Mouse (Mus musculus) liver, embryonic 15.5 days (tissue): ENCODE data around the gene Dirc2. TPM values are rescaled to one million over a fixed set of nuclear protein-coding genes. Genes with fewer than 3 reads are reported as not detected.

ENCODE experiments used
- ATAC-seq: fragments of 200-750 bp; cut with Nextera tagmentation; 2 replicates; pipeline ENCODE4 v1.8.0; 2017; ENCODE audit warnings: moderate number of reproducible peaks, mild to moderate bottlenecking, moderate library complexity; ENCODE audit not compliant: insufficient read depth
- H3K27ac ChIP-seq: fragments of 300-500 bp; sonication (generic); replicated peaks from 2 replicates; pipeline ENCODE4 v1.5.1; 2015; ENCODE audit warnings: mild to moderate bottlenecking, inconsistent platforms
- H3K27me3 ChIP-seq: fragments of 300-500 bp; sonication (generic); 2 replicates; pipeline ENCODE4 v1.6.1; 2015; ENCODE audit warnings: mild to moderate bottlenecking, inconsistent platforms
- H3K36me3 ChIP-seq: fragments of 300-500 bp; sonication (generic); replicated peaks from 2 replicates; pipeline ENCODE4 v1.6.1; 2015; ENCODE audit warnings: moderate library complexity, mild to moderate bottlenecking, inconsistent platforms
- H3K4me1 ChIP-seq: fragments of 300-500 bp; sonication (generic); replicated peaks from 2 replicates; pipeline ENCODE4 v1.6.1; 2015; ENCODE audit warnings: inconsistent platforms
- H3K4me2 ChIP-seq: fragments of 300-500 bp; sonication (generic); 2 replicates; pipeline ENCODE4 v1.6.1; 2015; ENCODE audit warnings: moderate library complexity, mild to moderate bottlenecking, inconsistent platforms
- H3K4me3 ChIP-seq: fragments of 300-500 bp; sonication (generic); replicated peaks from 2 replicates; pipeline ENCODE4 v1.5.1; 2015; ENCODE audit warnings: mild to moderate bottlenecking, inconsistent platforms
- H3K9ac ChIP-seq: fragments of 300-500 bp; sonication (generic); 2 replicates; pipeline ENCODE4 v1.6.1; 2015; ENCODE audit warnings: moderate library complexity, mild to moderate bottlenecking, inconsistent platforms
- H3K9me3 ChIP-seq: fragments of 300-500 bp; sonication (generic); replicated peaks from 2 replicates; pipeline ENCODE4 v1.6.1; 2016; ENCODE audit warnings: inconsistent platforms
- WGBS: fragments of 180-500 bp; shearing (Covaris S2); methylation state at CpG from one replicate; pipeline ENCODE4 v1.1.7; 2015; ENCODE audit warnings: mixed read lengths; ENCODE audit not compliant: insufficient replicate concordance; 5-methylcytosine and 5-hydroxymethylcytosine counted together
- polyA plus RNA-seq: library from polyadenylated mRNA; unstranded; fragments of >200 nt; fragmentation: Nextera tagmentation; extraction: Ambion mirVana; gene quantifications from 2 replicates; pipeline ENCODE4 v1.2.1, GENCODE M21; 2015

Dirc2 gene
- polyA plus RNA-seq, 1 experiment from 2014 or later, result 5.0 TPM

DNA sequence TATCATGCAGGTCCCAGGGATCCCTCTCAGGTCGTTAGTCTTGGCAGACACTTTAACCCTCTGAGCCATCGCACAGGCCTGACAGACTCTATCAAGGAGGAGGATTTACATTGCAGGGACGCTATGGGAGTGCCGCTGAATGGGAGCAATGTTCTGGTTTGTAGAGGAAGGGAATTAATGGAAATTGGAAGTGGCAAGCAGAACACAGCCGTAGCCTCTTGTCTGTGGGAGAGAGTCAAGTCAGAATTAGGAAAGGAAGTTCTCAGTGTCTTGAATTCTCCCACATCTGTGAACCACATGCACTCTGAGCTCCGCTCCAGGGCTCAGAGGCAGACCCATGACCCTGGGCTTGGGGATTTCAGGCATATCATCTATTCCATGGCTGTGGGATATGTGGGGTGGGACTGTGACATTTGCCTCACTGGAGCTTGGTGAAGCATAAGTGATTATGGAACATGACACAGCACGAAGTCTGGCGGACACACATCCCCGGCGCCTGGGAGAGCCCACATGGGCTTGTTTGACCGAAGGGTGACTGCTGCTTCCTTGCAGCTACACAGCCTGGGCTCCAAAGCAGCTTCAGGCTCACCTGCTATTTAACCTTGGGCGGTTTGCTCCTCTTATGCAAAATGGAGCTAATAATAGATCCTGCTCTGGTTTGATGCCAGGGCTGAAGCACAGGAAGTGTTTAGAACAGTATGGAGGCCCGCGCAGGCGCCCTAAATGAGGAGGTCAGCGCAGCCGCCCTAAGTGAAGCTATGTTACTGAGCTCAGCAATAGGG is 87.6 kb downstream of the Dirc2 start:
- Histone ChIP-seq H3K9ac (no peak overlapping the region), H3K27me3 (peaks cover 15% of the 10 kb centered on the region), H3K4me2 (no peak overlapping the region), H3K27ac (no peak overlapping the region), H3K36me3 (no peaks in the 10 kb centered on the region), H3K4me3 (no peak overlapping the region), H3K4me1 (peaks cover 7% of the 10 kb centered on the region; the same call in 1 of the 2 replicates), H3K9me3 (no peaks in the 10 kb centered on the region)
- 65% methylated on average over 17 of the region's 17 CpGs for WGBS
- no peak for ATAC-seq

DNA sequence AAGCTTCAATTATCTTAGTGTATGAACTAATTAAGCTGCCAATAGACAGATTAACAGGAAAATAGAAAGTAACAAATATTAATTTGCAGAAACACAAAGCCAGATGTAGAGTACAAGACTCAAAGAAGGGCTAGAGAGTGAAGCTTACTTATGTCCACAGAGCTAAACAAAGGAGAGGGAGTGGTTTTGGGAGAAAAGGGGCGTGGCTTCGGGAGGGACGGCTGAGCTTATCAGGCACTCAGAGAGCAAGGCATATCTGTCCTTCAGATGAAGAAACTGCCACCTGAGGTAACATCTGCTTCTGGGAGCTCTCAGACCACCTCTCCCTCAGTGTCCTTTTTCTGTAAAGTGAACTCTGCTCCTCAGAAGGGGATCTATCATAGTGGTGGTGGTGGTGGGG is 90.7 kb downstream of the Dirc2 start:
- no peak overlapping the region for H3K27ac ChIP-seq
- H3K4me3 ChIP-seq, result no peak overlapping the region
- peaks cover 15% of the 10 kb centered on the region for H3K27me3 ChIP-seq
- no peaks in the 10 kb centered on the region for H3K9me3 ChIP-seq
- peaks cover 7% of the 10 kb centered on the region; the same call in 1 of the 2 replicates for H3K4me1 ChIP-seq
- no peak for ATAC-seq
- H3K4me2 ChIP-seq, result no peak overlapping the region
- no peak overlapping the region for H3K9ac ChIP-seq
- H3K36me3 ChIP-seq, result no peaks in the 10 kb centered on the region
- 8% methylated on average over 3 of the region's 3 CpGs for WGBS

DNA sequence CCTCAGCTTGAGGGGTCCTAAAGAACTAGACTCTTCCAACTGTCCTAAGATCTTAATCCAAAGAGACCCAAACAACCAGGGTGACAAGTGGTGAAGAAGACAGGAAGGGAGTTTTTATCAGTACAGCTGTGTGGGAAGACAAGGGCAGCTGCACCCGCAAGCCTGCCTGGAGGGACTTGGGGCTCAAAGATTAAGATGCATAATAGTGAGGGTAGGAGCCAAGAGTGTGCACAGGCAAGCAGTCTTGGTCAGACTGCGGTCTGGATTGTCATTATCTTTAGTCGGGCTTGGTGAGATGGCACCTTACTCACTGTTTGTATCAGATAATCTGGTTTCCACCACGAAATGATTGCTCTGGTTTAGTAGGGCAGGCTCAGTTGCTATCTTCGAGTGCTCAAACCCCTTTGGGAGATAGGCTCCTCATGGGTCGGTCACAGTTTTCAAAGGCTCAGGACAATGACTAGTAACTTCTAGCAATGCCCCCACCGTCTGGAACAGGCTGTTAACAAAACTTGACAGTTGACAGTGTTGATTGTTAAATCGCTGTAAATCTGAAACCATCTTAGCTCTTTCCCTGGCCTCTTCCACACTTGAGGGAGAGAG is 91.5 kb downstream of the Dirc2 start:
- H3K27me3 ChIP-seq, result peaks cover 15% of the 10 kb centered on the region
- H3K36me3 ChIP-seq, result no peaks in the 10 kb centered on the region
- H3K9ac ChIP-seq, result no peak overlapping the region
- H3K4me1 ChIP-seq, result peaks cover 7% of the 10 kb centered on the region; the same call in 1 of the 2 replicates
- peak; percentile 78 for ATAC-seq
- H3K4me3 ChIP-seq, result no peak overlapping the region
- WGBS, result 11% methylated on average over 8 of the region's 8 CpGs
- H3K27ac ChIP-seq, result no peak overlapping the region
- no peak overlapping the region for H3K4me2 ChIP-seq
- H3K9me3 ChIP-seq, result no peaks in the 10 kb centered on the region

DNA sequence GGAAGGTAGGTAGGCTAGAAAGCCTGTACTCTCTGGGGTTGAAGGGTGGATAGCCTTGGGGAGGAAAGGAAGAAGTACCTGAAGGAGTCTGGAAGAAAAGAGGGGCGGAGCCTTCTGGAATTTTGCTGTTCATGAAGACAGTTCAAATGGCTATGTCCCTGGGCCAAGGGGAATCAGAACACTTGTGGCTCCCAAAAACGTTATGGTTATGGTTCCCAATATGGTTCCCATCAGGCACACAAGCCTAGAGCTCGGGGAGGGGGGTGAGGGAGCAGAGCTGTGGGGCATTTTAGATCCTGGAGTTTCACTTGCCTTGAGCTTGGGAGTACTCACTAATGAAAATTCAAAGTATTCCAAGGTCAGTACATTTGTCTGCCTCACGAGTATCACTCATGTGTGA is 104.3 kb downstream of the Dirc2 start:
- H3K27me3 ChIP-seq, result peaks cover 16% of the 10 kb centered on the region
- H3K4me3 ChIP-seq, result no peak overlapping the region
- no peaks in the 10 kb centered on the region for H3K9me3 ChIP-seq
- no peak overlapping the region for H3K4me2 ChIP-seq
- H3K27ac ChIP-seq, result no peak overlapping the region
- no peak overlapping the region for H3K9ac ChIP-seq
- no peaks in the 10 kb centered on the region for H3K4me1 ChIP-seq
- no peaks in the 10 kb centered on the region for H3K36me3 ChIP-seq
- no peak for ATAC-seq
- WGBS, result 54% methylated on average over 4 of the region's 4 CpGs

DNA sequence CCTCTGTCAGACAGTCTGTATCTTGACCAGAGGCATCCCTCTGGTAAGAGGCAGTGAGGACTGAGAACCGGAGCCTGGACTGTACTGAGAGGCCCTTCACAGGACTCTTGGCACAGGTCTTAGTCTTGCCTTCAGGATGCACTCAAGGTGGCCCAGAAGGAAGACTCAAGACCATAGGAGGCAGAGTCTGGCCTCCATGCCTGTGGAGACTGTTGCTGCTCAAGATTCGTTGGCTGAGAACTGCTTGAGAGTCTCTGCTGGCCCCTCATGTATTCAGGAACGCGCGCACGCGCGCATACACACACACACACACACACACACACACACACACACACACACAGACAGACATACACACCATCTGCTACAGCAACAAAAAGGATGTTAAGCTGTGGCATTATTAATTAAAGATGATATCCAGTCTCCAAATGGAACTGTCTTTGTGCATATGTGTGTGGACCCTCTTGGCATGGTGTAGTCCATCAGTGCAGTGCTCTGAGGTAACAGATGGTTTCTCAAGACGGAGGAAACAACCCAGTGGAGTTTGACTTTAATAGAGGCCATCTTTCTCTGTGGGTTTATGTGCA is 105.2 kb downstream of the Dirc2 start:
- 72% methylated on average over 9 of the region's 9 CpGs for WGBS
- peaks cover 26% of the 10 kb centered on the region for H3K27me3 ChIP-seq
- H3K9ac ChIP-seq, result no peak overlapping the region
- H3K4me3 ChIP-seq, result no peak overlapping the region
- ATAC-seq, result no peak
- H3K27ac ChIP-seq, result no peak overlapping the region
- H3K4me1 ChIP-seq, result no peaks in the 10 kb centered on the region
- H3K4me2 ChIP-seq, result no peak overlapping the region
- H3K9me3 ChIP-seq, result no peaks in the 10 kb centered on the region
- no peaks in the 10 kb centered on the region for H3K36me3 ChIP-seq

DNA sequence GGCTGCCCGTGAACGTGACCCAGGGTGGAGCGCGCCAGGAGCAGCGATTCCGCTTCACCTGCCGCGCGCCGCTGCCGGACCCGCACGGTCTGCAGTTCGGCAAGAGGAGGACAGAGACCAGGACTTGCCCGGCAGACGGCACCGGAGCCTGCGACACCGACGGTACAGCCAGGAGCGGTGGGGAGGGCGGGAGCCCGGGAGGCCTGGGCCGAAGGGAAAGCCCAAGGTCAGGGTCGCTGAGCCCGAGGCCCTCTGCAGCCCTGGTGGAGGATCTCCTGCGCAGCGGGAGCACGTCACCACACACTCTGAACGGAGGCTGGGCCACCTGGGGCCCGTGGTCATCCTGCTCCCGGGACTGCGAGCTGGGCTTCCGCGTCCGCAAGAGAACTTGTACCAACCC is 108.9 kb downstream of the Dirc2 start:
- H3K9ac ChIP-seq, result no peak overlapping the region
- no peaks in the 10 kb centered on the region for H3K9me3 ChIP-seq
- H3K4me3 ChIP-seq, result 0 out of 2 replicates have a peak overlapping the region, but pooled peaks have one; percentile 14
- no peaks in the 10 kb centered on the region for H3K36me3 ChIP-seq
- H3K4me2 ChIP-seq, result peak overlapping the region; percentile 44
- H3K4me1 ChIP-seq, result no peaks in the 10 kb centered on the region
- no peak for ATAC-seq
- WGBS, result 7% methylated on average over 36 of the region's 36 CpGs
- H3K27ac ChIP-seq, result no peak overlapping the region
- peaks cover 41% of the 10 kb centered on the region for H3K27me3 ChIP-seq

DNA sequence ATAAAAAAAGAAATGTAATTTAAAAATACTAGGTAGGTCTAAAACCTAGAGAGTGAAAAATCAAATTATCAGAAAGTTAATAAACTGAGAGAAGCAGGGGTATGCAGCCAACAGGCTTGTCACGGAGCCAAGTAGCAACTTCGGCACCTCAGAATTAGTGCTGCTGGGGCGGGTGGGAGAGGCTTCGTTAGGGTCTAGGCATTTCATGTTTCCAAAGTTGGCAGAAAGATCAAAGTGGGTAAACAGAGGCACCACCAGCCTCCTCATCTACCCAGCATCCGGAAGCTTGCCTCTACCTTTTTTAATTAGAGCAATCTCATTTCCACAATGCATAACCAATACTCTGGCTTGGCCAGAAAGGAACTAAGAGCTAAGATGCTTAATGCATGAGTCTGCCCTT is 115.2 kb downstream of the Dirc2 start:
- Histone ChIP-seq H3K9ac (no peak overlapping the region), H3K27me3 (peaks cover 16% of the 10 kb centered on the region)
- 67% methylated on average over 5 of the region's 5 CpGs for WGBS

DNA sequence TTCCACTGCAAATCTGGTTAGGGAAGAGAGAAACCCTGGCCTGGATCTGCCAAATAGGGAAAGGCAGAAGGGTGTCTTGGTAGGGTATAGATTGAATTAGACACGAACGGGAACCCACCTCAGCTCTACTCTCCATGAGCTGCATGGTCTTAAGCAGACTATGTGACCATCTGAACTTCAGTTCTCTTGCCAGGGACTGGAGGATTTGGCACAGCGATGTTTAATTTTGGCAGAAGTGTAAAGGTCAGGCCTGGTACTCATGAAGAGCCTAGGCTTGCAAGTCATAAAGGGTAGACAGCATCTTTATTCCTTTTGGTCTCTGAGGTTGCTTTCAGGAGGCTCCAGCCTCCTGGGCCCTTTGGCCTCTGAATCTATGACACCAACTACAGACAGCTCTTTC is 116.5 kb downstream of the Dirc2 start:
- WGBS, result 71% methylated on average over 3 of the region's 3 CpGs
- no peak overlapping the region for H3K9ac ChIP-seq
- no peaks in the 10 kb centered on the region for H3K36me3 ChIP-seq
- no peak overlapping the region for H3K4me2 ChIP-seq
- no peak overlapping the region for H3K27ac ChIP-seq
- ATAC-seq, result no peak
- H3K9me3 ChIP-seq, result no peaks in the 10 kb centered on the region
- peaks cover 4% of the 10 kb centered on the region for H3K27me3 ChIP-seq
- H3K4me3 ChIP-seq, result no peak overlapping the region
- H3K4me1 ChIP-seq, result no peaks in the 10 kb centered on the region

More for the DNA sequence above, 115.2 kb downstream of the Dirc2 start:
- no peaks in the 10 kb centered on the region for H3K9me3 ChIP-seq
- H3K36me3 ChIP-seq, result no peaks in the 10 kb centered on the region
- H3K4me1 ChIP-seq, result no peaks in the 10 kb centered on the region
- H3K27ac ChIP-seq, result no peak overlapping the region
- H3K4me3 ChIP-seq, result no peak overlapping the region
- no peak overlapping the region for H3K4me2 ChIP-seq
- no peak for ATAC-seq

DNA sequence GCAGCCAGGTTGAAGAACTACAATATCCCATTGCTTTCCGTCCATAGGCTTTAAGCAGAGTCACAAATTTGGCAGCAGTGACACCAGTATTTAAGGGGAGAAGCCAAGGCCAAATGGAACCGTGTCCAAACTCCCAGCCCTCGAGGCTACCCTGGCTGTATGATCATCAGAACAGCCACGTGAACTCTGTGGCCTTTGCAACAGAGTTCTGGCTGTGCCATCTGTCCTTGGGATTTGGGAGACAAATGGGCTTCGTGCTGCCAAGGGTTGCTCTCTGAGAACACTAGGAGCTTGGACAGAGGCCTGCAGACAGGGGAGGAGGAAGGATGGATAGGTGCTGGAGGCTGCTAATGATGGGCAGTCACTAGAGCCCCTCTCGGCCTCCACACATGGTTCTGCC is 117.0 kb downstream of the Dirc2 start:
- Histone ChIP-seq H3K4me2 (no peak overlapping the region), H3K36me3 (no peaks in the 10 kb centered on the region), H3K9ac (no peak overlapping the region), H3K4me3 (no peak overlapping the region), H3K27ac (no peak overlapping the region), H3K9me3 (no peaks in the 10 kb centered on the region), H3K4me1 (no peaks in the 10 kb centered on the region), H3K27me3 (no peaks in the 10 kb centered on the region)
- WGBS, result 40% methylated on average over 6 of the region's 6 CpGs
- no peak for ATAC-seq

DNA sequence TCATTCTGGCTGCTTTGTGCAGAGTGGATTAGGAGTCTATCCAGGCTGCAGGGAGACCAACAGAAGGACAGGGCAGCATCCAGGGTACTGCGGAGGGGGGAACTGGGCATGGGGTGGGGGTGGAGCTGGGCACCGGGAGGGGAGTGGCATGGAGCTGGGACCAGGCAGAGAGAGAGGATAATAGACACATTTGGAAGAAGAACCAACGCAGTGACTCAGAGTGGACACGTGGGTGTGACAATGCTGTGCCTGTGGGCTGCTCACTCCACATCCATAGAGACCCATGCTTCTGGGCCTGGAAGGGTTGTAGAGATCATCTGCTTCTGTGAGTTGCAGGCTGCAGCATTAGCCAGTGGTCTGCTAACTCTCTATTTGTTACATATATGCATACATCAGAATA is 120.3 kb downstream of the Dirc2 start:
- Histone ChIP-seq H3K36me3 (no peaks in the 10 kb centered on the region), H3K4me3 (no peak overlapping the region), H3K27ac (no peak overlapping the region), H3K27me3 (no peaks in the 10 kb centered on the region), H3K9ac (no peak overlapping the region), H3K4me2 (no peak overlapping the region), H3K9me3 (no peaks in the 10 kb centered on the region), H3K4me1 (no peaks in the 10 kb centered on the region)
- ATAC-seq, result no peak
- 47% methylated on average over 4 of the region's 4 CpGs for WGBS
